Mouse (Mus musculus) adrenal gland, postnatal 14 days (tissue): Measurements from ENCODE around the gene Pcbd2. TPM values are rescaled to one million over a fixed set of nuclear protein-coding genes. Genes with fewer than 3 reads are reported as not detected.

Experiments
- DNase-seq: peaks from one replicate; pipeline ENCODE4 v3.0.0; 2021; ENCODE audit warnings: mixed read lengths
- total RNA-seq: library from RNA; stranded (reverse); gene quantifications from 2 replicates; pipeline ENCODE4 v1.2.3, GENCODE M21; 2021

Gene Pcbd2
- total RNA-seq, 1 experiment from 2014 or later: 72.6 TPM

GRCm38 (mm10) chr13:55826008-55826671, 99.0 kb downstream of the Pcbd2 start:
- DNase-seq: no peak

Other genes with a start within 250 kb of the Pcbd2 start
- gene Dbn1, start 239.3 kb upstream of the Pcbd2 start, total RNA-seq: 24.0 and 24.9 TPM in 2 replicates
- gene Pdlim7, start 213.7 kb upstream of the Pcbd2 start, total RNA-seq: 23.8 and 26.7 TPM in 2 replicates
- 3.4 and 11.6 TPM in 2 replicates for gene Dok3, start 198.1 kb upstream of the Pcbd2 start, total RNA-seq
- gene Ddx41, start 190.7 kb upstream of the Pcbd2 start, total RNA-seq: 38.4 and 46.0 TPM in 2 replicates
- gene Fam193b, start 156.2 kb upstream of the Pcbd2 start, total RNA-seq: 42.5 and 50.2 TPM in 2 replicates
- gene Tmed9, start 153.6 kb upstream of the Pcbd2 start, total RNA-seq: 145 and 156 TPM in 2 replicates
- 11.6 and 15.4 TPM in 2 replicates for gene B4galt7, start 127.5 kb upstream of the Pcbd2 start, total RNA-seq
- 25.4 and 27.9 TPM in 2 replicates for gene Caml, start 104.4 kb upstream of the Pcbd2 start, total RNA-seq
- 35.1 and 41.8 TPM in 2 replicates for gene Ddx46, start 92.3 kb upstream of the Pcbd2 start, total RNA-seq
- 53.9 and 55.4 TPM in 2 replicates for gene B230219D22Rik, start 34.2 kb upstream of the Pcbd2 start, total RNA-seq
- 50.0 and 52.8 TPM in 2 replicates for gene Txndc15, start 12.7 kb upstream of the Pcbd2 start, total RNA-seq
- 0.30 TPM in 1 of 2 replicates, not detected in the other for gene Catsper3, start 57.2 kb downstream of the Pcbd2 start, total RNA-seq
- not detected in 2 replicates for gene Pitx1, start 108.8 kb downstream of the Pcbd2 start, total RNA-seq